Mouse (Mus musculus): Measurements from ENCODE around the gene Tuba3b.

GRCm38 (mm10) chr6:145665751-145666150 lies 50.2 kb downstream of the Tuba3b start:
- no peak for TF ChIP-seq POLR2A (IDR thresholded peaks at IDR 0.05; ENCODE audit: low read depth, low read length)
- TF ChIP-seq CTCF (IDR thresholded peaks at IDR 0.05; ENCODE audit: extremely low read depth, insufficient read length, insufficient replicate concordance, low read depth, low read length), result no peak

Measured in small intestine, adult 2 months (tissue).